Mouse (Mus musculus) ES-E14 (cell line): ENCODE results near the gene Gm21149. TPM values are rescaled to one million over a fixed set of nuclear protein-coding genes. Genes with fewer than 3 reads are reported as not detected.
"Not testable (repeated sequence)": the region's sequence is repeated elsewhere in the genome, so short reads cannot be mapped to it uniquely, and the experiment has no call there.

Source experiments
- DNase-seq: peaks from one replicate; pipeline ENCODE4 v3.0.0-alpha.2; 2013; ENCODE audit warnings: low read depth, low spot score
- H3K27ac ChIP-seq: 2 replicates; pipeline ENCODE4 v1.5.1; 2012; ENCODE audit warnings: low read depth, mild to moderate bottlenecking, low read length, moderate library complexity, mixed read lengths; ENCODE audit not compliant: poor library complexity, insufficient read depth, severe bottlenecking
- H3K36me3 ChIP-seq: 2 replicates; pipeline ENCODE4 v1.6.1; 2012; ENCODE audit warnings: mild to moderate bottlenecking, low read length, moderate library complexity, mixed read lengths; ENCODE audit not compliant: control insufficient read depth, poor library complexity, insufficient read depth, severe bottlenecking
- H3K4me1 ChIP-seq, 2 experiments: fragments of 150-350 bp in 1 of 2; sonication (generic) in 1 of 2; 2 replicates each; pipeline ENCODE4 v1.6.1; 2012; ENCODE audit warnings: low read length in 2 of 2, mild to moderate bottlenecking in 1 of 2, mixed read lengths in 1 of 2; ENCODE audit not compliant: control insufficient read depth in 2 of 2, insufficient read depth in 2 of 2, poor library complexity in 1 of 2
- H3K4me3 ChIP-seq, 2 experiments: fragments of 150-350 bp in 1 of 2; sonication (generic) in 1 of 2; 2 replicates each; pipeline ENCODE4 v1.5.1; 2012; ENCODE audit warnings: low read length in 2 of 2, low read depth in 1 of 2, mild to moderate bottlenecking in 1 of 2, mixed read lengths in 1 of 2; ENCODE audit not compliant: insufficient read depth in 1 of 2, poor library complexity in 1 of 2, severe bottlenecking in 1 of 2
- H3K9ac ChIP-seq: 2 replicates; pipeline ENCODE4 v1.6.1; 2012; ENCODE audit warnings: low read depth, mild to moderate bottlenecking, low read length, mixed read lengths; ENCODE audit not compliant: poor library complexity, insufficient read depth, severe bottlenecking
- H3K9me3 ChIP-seq: fragments of 150-350 bp; sonication (generic); 2 replicates; pipeline ENCODE4 v1.6.1; 2012; ENCODE audit warnings: low read depth, mild to moderate bottlenecking, low read length; ENCODE audit not compliant: control insufficient read depth, insufficient read depth
- CHD2 ChIP-seq: IDR thresholded peaks from 2 replicates; pipeline ENCODE4 v1.6.1; 2014; ENCODE audit warnings: mild to moderate bottlenecking, low read depth, low read length, inconsistent platforms
- HCFC1 ChIP-seq: IDR thresholded peaks from 2 replicates; pipeline ENCODE4 v1.6.1; 2012; ENCODE audit warnings: low read length, inconsistent platforms, borderline replicate concordance; ENCODE audit not compliant: insufficient read depth
- MAFK ChIP-seq: IDR thresholded peaks from 2 replicates; pipeline ENCODE4 v1.6.1; 2014; ENCODE audit warnings: mild to moderate bottlenecking, low read depth, low read length, inconsistent platforms; ENCODE audit not compliant: insufficient read depth
- ZC3H11A ChIP-seq: IDR thresholded peaks from 2 replicates; pipeline ENCODE4 v1.6.1; 2012; ENCODE audit warnings: low read depth, mild to moderate bottlenecking, inconsistent platforms, low read length, borderline replicate concordance
- ZNF384 ChIP-seq: IDR thresholded peaks from 2 replicates; pipeline ENCODE4 v1.6.1; 2012; ENCODE audit warnings: low read depth, low read length, inconsistent platforms
- in situ Hi-C, 2 experiments: fragments of 600-800 bp; cut with MboI; formaldehyde crosslinking; loops; one replicate each; pipeline ENCODE4 v1.15.1; 2025; ENCODE audit warnings: low sequenced_read_pairs in 2 of 2, inconsistent platforms in 1 of 2; ENCODE audit not compliant: unreplicated experiment in 2 of 2
- total RNA-seq: library from RNA; depleted of rRNA; stranded (reverse); fragments of 300-350 nt; gene quantifications from 2 replicates; pipeline ENCODE4 v1.2.3, GENCODE M21; 2012

The Gm21149 gene
- total RNA-seq, 1 experiment, result not detected

DNA sequence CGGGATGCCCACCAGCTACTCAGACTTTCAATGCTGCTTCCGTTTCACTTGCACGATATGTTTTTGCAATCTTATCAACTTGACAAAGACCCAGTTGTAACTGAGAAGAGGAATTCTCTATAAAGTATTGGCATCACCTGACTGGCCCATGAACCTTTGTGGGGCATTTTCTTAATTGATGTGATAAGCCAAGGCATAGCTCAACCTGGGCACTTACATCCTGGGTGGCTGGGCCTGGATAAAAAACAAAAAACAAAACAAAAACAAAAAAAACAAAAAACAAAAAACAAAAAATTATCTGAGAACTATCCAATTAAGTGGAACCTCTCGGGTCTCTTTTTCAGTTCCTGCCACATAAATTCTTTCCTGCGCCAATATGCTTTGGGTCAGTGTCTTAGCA lies 12.4 kb upstream of the Gm21149 start:
- TF ChIP-seq ZNF384 (no peak), HCFC1 (no peak), MAFK (no peak), CHD2 (no peak), ZC3H11A (no peak)
- DNase-seq, result no peak
- H3K9me3 ChIP-seq, result no peaks in the 10 kb centered on the region
- H3K27ac ChIP-seq, result no peak overlapping the region
- H3K36me3 ChIP-seq, result no peaks in the 10 kb centered on the region
- no peak overlapping the region for H3K4me3 ChIP-seq
- in situ Hi-C loops, result no loop called here
- no peak overlapping the region for H3K9ac ChIP-seq
- H3K4me1 ChIP-seq, result no peaks in the 10 kb centered on the region

DNA sequence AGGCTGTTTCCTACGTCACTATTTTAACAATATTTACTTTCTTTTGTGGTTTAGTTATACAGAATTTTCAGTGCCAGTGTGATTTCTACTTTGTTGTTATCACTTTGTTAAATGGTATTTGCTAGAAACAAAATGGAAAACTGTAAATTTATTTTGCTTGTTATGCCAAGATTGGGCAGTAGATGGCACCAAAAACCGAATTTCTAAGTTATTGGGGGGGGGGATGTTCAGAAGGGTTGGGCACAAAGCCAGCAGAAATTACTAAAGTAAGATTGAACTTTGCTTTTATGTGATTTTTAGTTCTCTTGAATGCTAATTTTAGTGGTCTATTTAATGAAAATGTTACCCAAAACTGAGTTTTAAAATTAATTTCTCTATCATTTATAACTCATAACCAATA lies 8.3 kb upstream of the Gm21149 start:
- H3K4me3 ChIP-seq, H3K4me1 ChIP-seq, H3K9ac ChIP-seq, H3K9me3 ChIP-seq, H3K27ac ChIP-seq, DNase-seq, in situ Hi-C loops, H3K36me3 ChIP-seq: not testable (repeated sequence)

- H3K4me1 ChIP-seq, H3K27ac ChIP-seq, DNase-seq, H3K9me3 ChIP-seq, H3K9ac ChIP-seq, in situ Hi-C loops, H3K36me3 ChIP-seq, H3K4me3 ChIP-seq: not testable (repeated sequence)
Observed at GRCm38 (mm10) chr5:15483576-15483975, 7.3 kb upstream of the Gm21149 start.

DNA sequence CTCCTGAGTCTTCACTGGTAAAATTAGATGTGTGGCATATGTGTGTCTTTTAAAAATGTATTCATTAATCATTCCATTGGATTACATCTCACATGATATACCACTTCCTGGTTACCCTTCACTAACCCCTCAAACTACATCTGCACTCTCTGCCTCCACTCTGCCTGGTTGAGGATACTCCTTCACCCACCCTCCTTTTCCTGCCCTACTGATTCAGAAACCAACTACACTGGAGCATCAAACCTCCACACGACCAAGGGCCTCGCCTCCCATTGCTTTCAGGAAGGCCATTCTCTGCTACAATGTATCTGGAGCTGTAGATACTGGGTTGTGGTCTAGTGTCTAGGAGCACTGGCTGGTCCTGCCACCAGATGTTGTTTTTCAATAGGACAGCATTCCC lies 6.5 kb upstream of the Gm21149 start:
- H3K4me1 ChIP-seq, H3K27ac ChIP-seq, in situ Hi-C loops, H3K36me3 ChIP-seq, H3K4me3 ChIP-seq, DNase-seq, H3K9me3 ChIP-seq, H3K9ac ChIP-seq: not testable (repeated sequence)

- H3K9me3 ChIP-seq, H3K27ac ChIP-seq, H3K36me3 ChIP-seq, H3K4me3 ChIP-seq, DNase-seq, in situ Hi-C loops, H3K4me1 ChIP-seq, H3K9ac ChIP-seq: not testable (repeated sequence)
Observed at GRCm38 (mm10) chr5:15470141-15470540, 6.2 kb downstream of the Gm21149 start.

GRCm38 (mm10) chr5:15467768-15468167 lies 8.6 kb downstream of the Gm21149 start:
- H3K36me3 ChIP-seq, H3K27ac ChIP-seq, H3K9ac ChIP-seq, H3K4me3 ChIP-seq, H3K4me1 ChIP-seq, in situ Hi-C loops, DNase-seq, H3K9me3 ChIP-seq: not testable (repeated sequence)

DNA sequence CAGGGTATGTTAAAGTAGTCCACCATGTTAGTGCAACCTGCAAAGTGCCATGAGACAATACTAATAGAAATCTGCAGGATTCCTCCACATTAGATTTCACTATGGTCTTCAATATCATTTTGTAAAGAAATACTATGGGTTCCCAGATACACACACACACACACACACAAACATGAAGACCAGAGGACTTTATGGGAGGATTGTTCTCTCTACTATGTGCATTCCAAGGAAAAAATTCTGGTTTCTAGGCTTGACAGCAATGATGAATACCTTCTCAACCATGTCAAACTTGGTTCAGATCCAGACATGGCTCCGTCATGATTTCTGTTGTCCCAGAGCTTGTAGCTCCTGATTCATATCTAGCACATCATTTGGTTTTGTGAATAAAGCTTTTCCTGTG lies 10.1 kb downstream of the Gm21149 start:
- H3K4me1 ChIP-seq, H3K27ac ChIP-seq, H3K36me3 ChIP-seq, H3K9me3 ChIP-seq, H3K4me3 ChIP-seq, in situ Hi-C loops, DNase-seq, H3K9ac ChIP-seq: not testable (repeated sequence)

DNA sequence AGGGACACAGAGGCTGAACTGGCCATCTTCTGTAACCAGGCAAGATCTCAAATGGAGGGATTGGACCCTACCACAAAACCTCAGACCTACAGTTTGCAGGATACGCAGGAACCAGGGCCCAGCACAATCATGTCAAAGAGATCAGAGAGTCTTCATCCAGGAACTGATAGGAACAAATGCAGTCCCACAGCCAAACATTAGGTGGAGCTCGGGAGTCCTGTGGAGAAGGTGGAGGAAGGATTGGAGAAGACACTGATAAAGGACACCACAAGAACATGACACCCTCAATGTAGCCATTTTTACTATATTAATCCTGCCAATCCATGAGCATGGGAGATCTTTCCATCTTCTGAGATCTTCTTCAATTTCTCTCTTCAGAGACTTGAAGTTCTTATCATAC lies 12.8 kb downstream of the Gm21149 start:
- in situ Hi-C loops, H3K9ac ChIP-seq, H3K4me3 ChIP-seq, H3K27ac ChIP-seq, H3K4me1 ChIP-seq, H3K9me3 ChIP-seq, H3K36me3 ChIP-seq, DNase-seq: not testable (repeated sequence)
